Mouse (Mus musculus) heart, embryonic 13.5 days (tissue): ENCODE data around the gene Muc3. TPM values are rescaled to one million over a fixed set of nuclear protein-coding genes. Genes with fewer than 3 reads are reported as not detected.
"Not testable (repeated sequence)": the region's sequence is repeated elsewhere in the genome, so short reads cannot be mapped to it uniquely, and the experiment has no call there.

Source experiments
- ATAC-seq: fragments of 200-750 bp; cut with Nextera tagmentation; 2 replicates; pipeline ENCODE4 v1.8.0; 2017; ENCODE audit warnings: moderate TSS enrichment; ENCODE audit not compliant: insufficient number of reproducible peaks, low FRiP score, low TSS enrichment; ENCODE audit errors: extremely low read depth
- H3K27ac ChIP-seq: fragments of 300-500 bp; sonication (generic); replicated peaks from 2 replicates; pipeline ENCODE4 v1.5.1; 2015; ENCODE audit warnings: moderate library complexity, mild to moderate bottlenecking, inconsistent platforms
- H3K27me3 ChIP-seq: fragments of 300-500 bp; sonication (generic); replicated peaks from 2 replicates; pipeline ENCODE4 v1.6.1; 2015; ENCODE audit warnings: mild to moderate bottlenecking, inconsistent platforms
- H3K36me3 ChIP-seq: fragments of 300-500 bp; sonication (generic); 2 replicates; pipeline ENCODE4 v1.6.1; 2015; ENCODE audit warnings: mild to moderate bottlenecking, inconsistent platforms
- H3K4me1 ChIP-seq: fragments of 300-500 bp; sonication (generic); 2 replicates; pipeline ENCODE4 v1.6.1; 2015; ENCODE audit warnings: inconsistent platforms
- H3K4me2 ChIP-seq: fragments of 300-500 bp; sonication (generic); 2 replicates; pipeline ENCODE4 v1.6.1; 2015; ENCODE audit warnings: inconsistent platforms, mild to moderate bottlenecking, moderate library complexity
- H3K4me3 ChIP-seq: fragments of 300-500 bp; sonication (generic); 2 replicates; pipeline ENCODE4 v1.5.1; 2015; ENCODE audit warnings: moderate library complexity, mild to moderate bottlenecking, inconsistent platforms
- H3K9ac ChIP-seq: fragments of 300-500 bp; sonication (generic); 2 replicates; pipeline ENCODE4 v1.6.1; 2015; ENCODE audit warnings: inconsistent platforms, mild to moderate bottlenecking, moderate library complexity
- H3K9me3 ChIP-seq: fragments of 300-500 bp; sonication (generic); 2 replicates; pipeline ENCODE4 v1.6.1; 2016; ENCODE audit warnings: inconsistent platforms
- WGBS: fragments of 180-500 bp; shearing (Covaris S2); methylation state at CpG from one replicate; pipeline ENCODE4 v1.1.7; 2015; ENCODE audit warnings: mixed read lengths; 5-methylcytosine and 5-hydroxymethylcytosine counted together
- polyA plus RNA-seq: library from polyadenylated mRNA; unstranded; fragments of >200 nt; fragmentation: Nextera tagmentation; extraction: Ambion mirVana; gene quantifications from 2 replicates; pipeline ENCODE4 v1.2.1, GENCODE M21; 2015

The Muc3 gene
- polyA plus RNA-seq: 0.11 TPM in 1 of 2 replicates, not detected in the other

DNA sequence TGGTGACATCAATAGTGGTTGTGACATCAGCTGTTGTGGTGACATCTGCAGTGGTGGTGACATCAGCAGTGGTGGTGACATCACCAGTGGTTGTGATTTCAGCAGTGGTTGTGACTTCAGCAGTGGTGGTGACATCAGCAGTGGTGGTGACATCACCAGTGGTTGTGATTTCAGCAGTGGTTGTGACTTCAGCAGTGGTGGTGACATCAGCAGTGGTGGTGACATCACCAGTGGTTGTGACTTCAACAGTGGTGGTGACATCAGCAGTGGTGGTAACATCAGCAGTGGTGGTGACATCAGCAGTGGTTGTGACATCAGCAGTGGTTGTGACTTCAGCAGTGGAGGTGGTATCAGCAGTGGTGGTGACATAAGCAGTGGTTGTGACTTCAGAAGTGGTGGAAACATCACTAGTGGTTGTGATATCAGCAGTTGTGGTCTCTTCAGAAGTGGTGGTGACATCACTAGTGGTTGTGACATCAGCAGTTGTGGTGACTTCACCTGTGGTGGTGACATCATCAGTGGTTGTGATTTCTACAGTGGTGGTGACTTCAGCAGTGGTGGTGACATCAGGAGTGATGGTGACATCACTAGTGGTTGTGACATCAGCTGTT is at the start of gene Muc3:
Gene Muc3 (minus strand): TSS at position 51 of the 611 bp plus-strand sequence.
- ATAC-seq, H3K4me1 ChIP-seq, H3K27me3 ChIP-seq, H3K27ac ChIP-seq, H3K4me2 ChIP-seq, H3K36me3 ChIP-seq, H3K9ac ChIP-seq, H3K4me3 ChIP-seq: not testable (repeated sequence)
- H3K9me3 ChIP-seq: peaks cover 14% of the 10 kb centered on the region

DNA sequence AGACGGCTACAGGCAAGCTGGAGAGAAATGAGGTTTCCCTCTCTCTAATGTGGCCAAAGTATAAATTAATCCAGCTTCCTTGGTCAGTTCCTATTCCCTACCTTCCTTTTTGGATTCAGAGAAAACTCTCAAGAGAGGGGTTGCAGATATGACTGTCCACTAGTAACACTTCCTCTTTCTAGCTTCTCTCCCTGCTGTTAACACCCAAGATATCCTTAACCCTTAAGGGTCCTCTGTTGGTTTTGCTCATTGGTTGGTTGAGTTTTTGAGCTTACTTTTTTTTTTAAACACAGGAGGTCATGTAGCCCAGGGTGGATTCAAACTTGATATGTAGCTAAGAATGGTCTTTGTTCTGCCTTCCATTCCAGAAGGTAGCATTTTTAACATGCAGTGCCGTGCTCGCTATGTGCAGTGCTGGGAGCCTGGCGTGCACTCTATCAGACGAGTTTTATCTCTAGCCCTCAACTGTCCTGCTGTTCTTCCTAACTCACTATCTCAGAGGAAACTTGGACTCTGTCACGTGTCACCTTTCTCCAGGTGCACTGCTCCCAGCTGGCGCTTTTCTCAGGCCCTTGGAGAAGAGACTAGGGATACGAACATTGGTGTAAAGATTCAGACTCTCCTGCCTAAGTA is 45.5 kb upstream of the Muc3 start:
- WGBS: 29% methylated on average over 8 of the region's 8 CpGs
- no peak overlapping the region for H3K9ac ChIP-seq
- no peak overlapping the region for H3K4me2 ChIP-seq
- H3K27ac ChIP-seq: no peak overlapping the region
- H3K27me3 ChIP-seq: peaks cover 10% of the 10 kb centered on the region
- H3K36me3 ChIP-seq: no peaks in the 10 kb centered on the region
- no peak overlapping the region for H3K4me3 ChIP-seq
- no peaks in the 10 kb centered on the region for H3K4me1 ChIP-seq
- no peak for ATAC-seq
- no peaks in the 10 kb centered on the region for H3K9me3 ChIP-seq

GRCm38 (mm10) chr5:137193279-137193952 is 44.3 kb upstream of the Muc3 start:
- H3K27me3 ChIP-seq: peaks cover 13% of the 10 kb centered on the region
- no peak overlapping the region for H3K9ac ChIP-seq
- H3K4me2 ChIP-seq: no peak overlapping the region
- H3K9me3 ChIP-seq: no peaks in the 10 kb centered on the region
- 70% methylated on average over 8 of the region's 8 CpGs for WGBS
- no peak overlapping the region for H3K4me3 ChIP-seq
- H3K27ac ChIP-seq: no peak overlapping the region
- no peak for ATAC-seq
- H3K4me1 ChIP-seq: no peaks in the 10 kb centered on the region
- no peaks in the 10 kb centered on the region for H3K36me3 ChIP-seq

GRCm38 (mm10) chr5:137189326-137189725 is 40.2 kb upstream of the Muc3 start:
- Histone ChIP-seq H3K9me3 (no peaks in the 10 kb centered on the region), H3K4me1 (no peaks in the 10 kb centered on the region), H3K4me2 (peak overlapping the region; percentile 74), H3K27ac (no peak overlapping the region), H3K4me3 (peak overlapping the region; percentile 56), H3K27me3 (peaks cover 26% of the 10 kb centered on the region), H3K9ac (peak overlapping the region; percentile 78), H3K36me3 (no peaks in the 10 kb centered on the region)
- WGBS: 2% methylated on average over 34 of the region's 34 CpGs
- ATAC-seq: no peak

GRCm38 (mm10) chr5:137185362-137185761 is 36.2 kb upstream of the Muc3 start:
- H3K36me3 ChIP-seq: no peaks in the 10 kb centered on the region
- H3K27ac ChIP-seq: no peak overlapping the region
- no peak overlapping the region for H3K9ac ChIP-seq
- ATAC-seq: no peak
- peaks cover 23% of the 10 kb centered on the region for H3K27me3 ChIP-seq
- no peak overlapping the region for H3K4me2 ChIP-seq
- H3K4me3 ChIP-seq: no peak overlapping the region
- no peaks in the 10 kb centered on the region for H3K9me3 ChIP-seq
- WGBS: 80% methylated on average over 8 of the region's 8 CpGs
- H3K4me1 ChIP-seq: no peaks in the 10 kb centered on the region

DNA sequence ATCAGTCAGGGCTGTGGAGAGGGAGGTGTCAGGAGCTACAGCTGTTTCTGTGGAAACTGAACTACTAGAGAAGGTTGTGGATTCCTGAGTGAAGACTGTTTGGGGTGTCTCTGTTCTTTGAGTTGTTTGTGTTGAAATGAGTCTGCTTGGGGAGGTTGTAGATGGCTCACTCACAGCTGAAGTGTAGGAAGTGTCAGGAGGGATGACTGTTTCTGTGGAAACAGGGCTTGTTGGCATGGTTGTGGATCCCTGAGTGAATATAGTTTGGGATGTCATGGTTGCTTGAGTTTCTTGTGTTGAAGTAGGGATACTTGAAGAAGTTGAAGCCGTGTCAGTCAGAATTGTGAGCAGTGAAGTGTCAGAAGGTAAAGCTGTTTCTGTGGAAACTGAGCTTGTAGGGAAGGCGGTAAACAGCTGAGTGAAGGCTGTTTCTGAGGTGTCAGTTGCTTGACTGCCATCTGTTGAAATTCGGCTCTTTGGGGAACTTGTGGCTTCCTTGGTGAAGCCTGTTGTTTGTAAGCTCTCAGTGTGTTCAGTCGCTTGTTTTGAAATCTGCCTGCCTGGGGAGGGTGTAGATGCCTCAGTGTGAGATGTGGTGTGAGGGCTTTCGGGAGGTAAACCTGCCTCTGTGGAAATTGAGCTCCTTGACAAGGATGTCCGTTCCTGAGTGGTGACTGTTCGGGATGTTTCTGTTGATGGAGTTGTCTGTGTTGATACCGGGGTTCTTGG is 30.7 kb upstream of the Muc3 start:
- Histone ChIP-seq H3K9me3 (no peaks in the 10 kb centered on the region), H3K27ac (no peak overlapping the region), H3K9ac (no peak overlapping the region), H3K27me3 (peaks cover 14% of the 10 kb centered on the region), H3K36me3 (no peaks in the 10 kb centered on the region), H3K4me1 (no peaks in the 10 kb centered on the region), H3K4me2 (no peak overlapping the region), H3K4me3 (no peak overlapping the region)
- 63% methylated on average over 8 of the region's 8 CpGs for WGBS
- ATAC-seq: no peak

GRCm38 (mm10) chr5:137173967-137174366 is 24.8 kb upstream of the Muc3 start:
- H3K4me2 ChIP-seq: no peak overlapping the region
- no peak for ATAC-seq
- no peaks in the 10 kb centered on the region for H3K9me3 ChIP-seq
- no peak overlapping the region for H3K4me3 ChIP-seq
- H3K9ac ChIP-seq: no peak overlapping the region
- H3K27ac ChIP-seq: no peak overlapping the region
- H3K36me3 ChIP-seq: no peaks in the 10 kb centered on the region
- WGBS: 70% methylated on average over 6 of the region's 6 CpGs
- no peaks in the 10 kb centered on the region for H3K4me1 ChIP-seq
- H3K27me3 ChIP-seq: peaks cover 1% of the 10 kb centered on the region; the same call in 1 of the 2 replicates

DNA sequence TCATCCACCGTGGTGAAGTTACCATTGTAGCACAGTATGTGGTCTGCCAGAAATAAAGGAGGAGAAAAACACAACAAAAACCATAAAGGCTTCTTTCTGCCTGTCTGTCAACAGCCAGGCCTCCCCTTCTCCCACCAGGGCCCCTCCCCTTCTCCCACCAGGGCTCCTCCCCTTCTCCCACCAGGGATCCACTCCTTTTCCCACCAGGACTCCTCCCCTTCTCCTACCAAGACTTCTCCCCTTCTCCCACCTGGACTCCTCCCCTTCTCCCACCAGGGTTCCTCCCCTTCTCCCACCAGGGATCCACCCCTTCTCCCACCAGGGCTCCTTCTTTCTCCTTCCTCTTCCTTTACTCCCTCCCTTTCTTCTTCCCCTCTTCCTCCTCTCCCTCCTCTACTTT is 23.5 kb upstream of the Muc3 start:
- Histone ChIP-seq H3K27ac (no peak overlapping the region), H3K4me3 (no peak overlapping the region), H3K4me1 (no peaks in the 10 kb centered on the region), H3K4me2 (no peak overlapping the region), H3K36me3 (no peaks in the 10 kb centered on the region), H3K9me3 (no peaks in the 10 kb centered on the region), H3K27me3 (no peaks in the 10 kb centered on the region; the same call in 1 of the 2 replicates), H3K9ac (no peak overlapping the region)
- ATAC-seq: no peak
- WGBS: 5% methylated on average over 1 of the region's 1 CpGs

GRCm38 (mm10) chr5:137171478-137171877 is 22.4 kb upstream of the Muc3 start:
- WGBS: 67% methylated on average over 6 of the region's 7 CpGs
- no peak for ATAC-seq
- H3K4me2 ChIP-seq: no peak overlapping the region

GRCm38 (mm10) chr5:137170836-137171380 is 21.8 kb upstream of the Muc3 start:
- Histone ChIP-seq H3K4me1 (no peaks in the 10 kb centered on the region), H3K36me3 (no peaks in the 10 kb centered on the region), H3K27ac (no peak overlapping the region), H3K27me3 (peaks cover 2% of the 10 kb centered on the region; the same call in 1 of the 2 replicates), H3K9ac (no peak overlapping the region), H3K9me3 (no peaks in the 10 kb centered on the region), H3K4me2 (no peak overlapping the region), H3K4me3 (no peak overlapping the region)
- 71% methylated on average over 9 of the region's 9 CpGs for WGBS
- no peak for ATAC-seq

More at GRCm38 (mm10) chr5:137171478-137171877, 22.4 kb upstream of the Muc3 start:
- no peak overlapping the region for H3K9ac ChIP-seq
- H3K4me1 ChIP-seq: no peaks in the 10 kb centered on the region
- no peaks in the 10 kb centered on the region for H3K36me3 ChIP-seq
- H3K27ac ChIP-seq: no peak overlapping the region
- no peaks in the 10 kb centered on the region for H3K9me3 ChIP-seq
- no peak overlapping the region for H3K4me3 ChIP-seq
- H3K27me3 ChIP-seq: no peaks in the 10 kb centered on the region; the same call in 1 of the 2 replicates

- no peak overlapping the region for H3K4me2 ChIP-seq
- 63% methylated on average over 6 of the region's 6 CpGs for whole genome bisulfite sequencing
- no peak overlapping the region for H3K4me3 ChIP-seq
- no peaks in the 10 kb centered on the region for H3K9me3 ChIP-seq
- H3K27ac ChIP-seq: no peak overlapping the region
- H3K36me3 ChIP-seq: no peaks in the 10 kb centered on the region
- ATAC-seq: no peak
- peaks cover 14% of the 10 kb centered on the region; the same call in 1 of the 2 replicates for H3K27me3 ChIP-seq
- H3K4me1 ChIP-seq: no peaks in the 10 kb centered on the region
- no peak overlapping the region for H3K9ac ChIP-seq
Observed at GRCm38 (mm10) chr5:137167539-137167938, 18.4 kb upstream of the Muc3 start.
